Mouse (Mus musculus) frontal cortex, postnatal 14 days (tissue): Measurements from ENCODE around the gene Nop56.

Experiments
- DNase-seq, 2 experiments: peaks; one replicate each; pipeline ENCODE4 v3.0.0; 2022; ENCODE audit warnings: low spot score in 2 of 2

Gene Nop56

DNA sequence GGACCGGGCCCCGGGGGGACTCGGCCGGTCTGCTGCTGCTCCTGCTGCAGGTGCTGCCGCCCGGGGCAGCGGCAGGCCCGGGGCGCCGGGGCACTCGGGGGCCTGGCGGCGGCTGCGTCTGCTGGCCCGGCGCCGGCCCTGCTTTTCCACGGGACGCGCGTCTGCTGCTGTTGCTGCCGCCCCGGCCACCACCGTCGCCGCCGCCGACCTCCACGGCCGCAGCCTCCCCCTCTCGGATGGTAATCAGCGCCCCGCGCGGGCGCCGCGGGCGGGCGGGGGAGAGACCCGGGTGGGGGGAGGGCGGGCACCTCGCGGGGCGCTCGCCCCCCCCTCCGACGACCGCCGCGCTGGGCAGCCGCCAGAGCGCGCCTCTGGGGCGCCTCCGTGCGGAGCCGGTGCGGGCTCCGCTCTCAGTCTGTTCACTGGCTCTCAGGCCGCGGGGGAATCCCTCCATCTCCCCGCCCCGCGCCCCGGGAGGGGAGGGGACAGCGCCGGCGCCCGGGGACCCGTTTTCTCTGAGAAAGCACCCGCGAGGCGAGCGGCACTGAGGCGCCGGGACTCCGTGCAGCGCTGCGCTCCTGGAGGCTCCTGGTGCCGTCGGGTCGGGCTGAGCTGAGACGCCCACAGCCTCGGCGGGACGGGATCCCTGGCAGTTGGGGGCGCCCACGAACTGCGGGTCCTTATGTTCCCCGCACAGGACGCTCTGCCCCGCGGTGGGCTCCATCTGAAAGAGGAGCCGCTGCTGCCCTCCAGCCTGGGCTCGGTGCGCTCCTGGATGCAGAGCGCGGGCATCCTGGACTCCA, 21.3 kb downstream of the Nop56 start:
- DNase-seq: peak in 1 of 2 experiments; percentile 50

DNA sequence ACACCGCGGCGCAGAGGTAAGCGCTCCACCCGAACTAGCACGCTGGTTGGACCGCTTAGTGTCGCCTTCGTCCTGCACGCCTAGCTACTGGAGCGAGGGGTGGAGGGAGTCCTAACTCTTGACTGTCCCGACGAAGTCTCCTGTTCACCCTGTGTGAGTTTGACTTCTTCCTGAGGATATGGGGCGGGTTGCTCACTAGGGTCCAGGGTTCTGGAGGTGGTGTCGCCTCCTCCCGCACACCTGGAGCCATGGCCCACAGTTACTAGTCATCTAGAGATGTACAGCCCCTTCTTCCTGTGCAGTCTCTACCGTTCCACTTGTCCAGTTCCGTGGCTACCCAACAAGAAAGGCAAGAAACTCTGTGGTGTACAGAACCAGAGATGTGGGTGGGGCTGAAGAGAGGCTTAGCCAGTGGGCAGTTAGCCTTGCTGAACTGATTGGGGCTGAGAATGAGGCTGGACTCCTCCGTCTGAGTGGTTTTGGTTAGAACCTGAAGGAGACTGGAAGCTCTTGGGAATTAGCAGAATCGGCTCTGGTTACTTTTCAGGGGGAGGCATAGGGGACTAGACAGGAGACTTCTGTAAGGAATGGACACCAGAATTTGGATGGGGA, 22.0 kb downstream of the Nop56 start:
- no peak for DNase-seq

DNA sequence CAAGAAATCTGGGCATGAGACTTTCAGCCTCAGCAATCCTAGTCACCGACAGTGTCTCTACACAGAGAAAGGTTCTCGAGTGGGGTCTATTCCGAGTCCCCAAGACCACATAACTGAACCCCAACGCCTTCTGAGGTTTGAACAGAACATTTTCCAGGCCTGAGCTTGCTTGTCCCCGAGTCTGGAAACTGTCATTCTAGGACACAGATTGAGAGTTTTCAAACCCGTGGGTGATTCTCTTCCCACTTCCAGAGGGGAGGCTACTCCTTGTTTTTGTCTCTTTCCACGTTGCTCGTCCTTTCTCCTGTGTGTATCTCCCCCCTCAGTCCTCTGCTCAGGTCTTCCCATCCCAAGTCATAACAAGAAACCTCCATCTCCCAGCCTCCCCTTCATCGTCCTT, 23.4 kb downstream of the Nop56 start:
- DNase-seq: no peak

- no peak for DNase-seq
Observed at GRCm38 (mm10) chr2:130303014-130303413, 28.8 kb downstream of the Nop56 start.

- DNase-seq: no peak
Observed at GRCm38 (mm10) chr2:130327057-130327456, 52.8 kb downstream of the Nop56 start.
